Mouse (Mus musculus): ENCODE measurements around the gene Cep97. TPM values are rescaled to one million over a fixed set of nuclear protein-coding genes. Genes with fewer than 3 reads are reported as not detected.

Gene Cep97
- polyA plus RNA-seq, 1 experiment from 2014 or later, result 19.6 TPM

GRCm38 (mm10) chr16:55852943-55853727, 81.5 kb downstream of the Cep97 start:
- peak; percentile 81 for DNase-seq (ENCODE audit: low spot score)
- peak; percentile 80 for ATAC-seq (ENCODE audit: insufficient read depth, low FRiP score, low TSS enrichment)
- 55% methylated on average over 19 of the region's 19 CpGs for WGBS

GRCm38 (mm10) chr16:55852515-55852914, 82.1 kb downstream of the Cep97 start:
- no peaks in the 10 kb centered on the region for H3K27me3 ChIP-seq (ENCODE audit: control insufficient read depth, insufficient read depth, low read length)
- ATAC-seq (ENCODE audit: insufficient read depth, low FRiP score, low TSS enrichment) (peak; percentile 64), DNase-seq (ENCODE audit: low spot score) (no peak)
- no peaks in the 10 kb centered on the region for H3K9me3 ChIP-seq (ENCODE audit: control insufficient read depth, low read length)
- no peak overlapping the region for H3K4me2 ChIP-seq (ENCODE audit: low read depth)
- no peak overlapping the region for H3K9ac ChIP-seq (ENCODE audit: low read length)
- no peak overlapping the region for H3K4me3 ChIP-seq (ENCODE audit: low read depth, low read length)
- H3K4me1 ChIP-seq (ENCODE audit: control insufficient read depth, insufficient read depth, low read length), result no peaks in the 10 kb centered on the region
- WGBS, result 45% methylated on average over 4 of the region's 4 CpGs
- no peaks in the 10 kb centered on the region for H3K36me3 ChIP-seq (ENCODE audit: control insufficient read depth, insufficient read depth, low read length)
- H3K27ac ChIP-seq (ENCODE audit: low read depth, low read length), result no peak overlapping the region

More at GRCm38 (mm10) chr16:55852943-55853727, 81.5 kb downstream of the Cep97 start:
- H3K27ac ChIP-seq (ENCODE audit: low read depth, low read length), result no peak overlapping the region
- no peaks in the 10 kb centered on the region for H3K36me3 ChIP-seq (ENCODE audit: control insufficient read depth, insufficient read depth, low read length)
- H3K9me3 ChIP-seq (ENCODE audit: control insufficient read depth, low read length), result no peaks in the 10 kb centered on the region
- no peak overlapping the region for H3K4me2 ChIP-seq (ENCODE audit: low read depth)
- no peaks in the 10 kb centered on the region for H3K4me1 ChIP-seq (ENCODE audit: control insufficient read depth, insufficient read depth, low read length)
- no peak overlapping the region for H3K9ac ChIP-seq (ENCODE audit: low read length)
- no peak overlapping the region for H3K4me3 ChIP-seq (ENCODE audit: low read depth, low read length)
- no peaks in the 10 kb centered on the region for H3K27me3 ChIP-seq (ENCODE audit: control insufficient read depth, insufficient read depth, low read length)

- 87% methylated on average over 3 of the region's 3 CpGs for whole genome bisulfite sequencing
- H3K4me2 ChIP-seq (ENCODE audit: low read depth), result no peak overlapping the region
- no peak overlapping the region for H3K9ac ChIP-seq (ENCODE audit: low read length)
- H3K9me3 ChIP-seq (ENCODE audit: control insufficient read depth, low read length), result no peaks in the 10 kb centered on the region
- no peak overlapping the region for H3K27ac ChIP-seq (ENCODE audit: low read depth, low read length)
- no peak overlapping the region for H3K4me3 ChIP-seq (ENCODE audit: low read depth, low read length)
- no peaks in the 10 kb centered on the region for H3K36me3 ChIP-seq (ENCODE audit: control insufficient read depth, insufficient read depth, low read length)
- ATAC-seq (ENCODE audit: insufficient read depth, low FRiP score, low TSS enrichment), result no peak
- H3K4me1 ChIP-seq (ENCODE audit: control insufficient read depth, insufficient read depth, low read length), result no peaks in the 10 kb centered on the region
- DNase-seq (ENCODE audit: low spot score), result no peak
- no peaks in the 10 kb centered on the region for H3K27me3 ChIP-seq (ENCODE audit: control insufficient read depth, insufficient read depth, low read length)
Measured at GRCm38 (mm10) chr16:55850485-55850884, 84.2 kb downstream of the Cep97 start.

Other genes with a start within 250 kb of the Cep97 start
- gene Nfkbiz, start 96.0 kb downstream of the Cep97 start, polyA plus RNA-seq (2014; fragmentation: Nextera tagmentation; extraction: Ambion mirVana), result 2.0 and 2.2 TPM in 2 replicates
- 0.77 and 0.89 TPM in 2 replicates for gene Nxpe3, start 39.6 kb downstream of the Cep97 start, polyA plus RNA-seq (2014; fragmentation: Nextera tagmentation; extraction: Ambion mirVana)
- 690 and 753 TPM in 2 replicates for gene Rpl24, start 31.4 kb upstream of the Cep97 start, polyA plus RNA-seq (2014; fragmentation: Nextera tagmentation; extraction: Ambion mirVana)
- gene Zbtb11, start 39.0 kb upstream of the Cep97 start, polyA plus RNA-seq (2014; fragmentation: Nextera tagmentation; extraction: Ambion mirVana), result 15.3 and 16.9 TPM in 2 replicates
- gene Pcnp, start 94.9 kb upstream of the Cep97 start, polyA plus RNA-seq (2014; fragmentation: Nextera tagmentation; extraction: Ambion mirVana), result 311 and 312 TPM in 2 replicates
- gene Trmt10c, start 103.0 kb upstream of the Cep97 start, polyA plus RNA-seq (2014; fragmentation: Nextera tagmentation; extraction: Ambion mirVana), result 30.3 and 30.6 TPM in 2 replicates
- 41.7 and 42.5 TPM in 2 replicates for gene Senp7, start 113.5 kb upstream of the Cep97 start, polyA plus RNA-seq (2014; fragmentation: Nextera tagmentation; extraction: Ambion mirVana)

Measured in neural tube, embryonic 11.5 days (tissue).